Mouse (Mus musculus) gastrocnemius, postnatal 10 days (tissue): Measurements from ENCODE around the gene AI661453. TPM values are rescaled to one million over a fixed set of nuclear protein-coding genes. Genes with fewer than 3 reads are reported as not detected.
"Not testable (repeated sequence)": the region's sequence is repeated elsewhere in the genome, so short reads cannot be mapped to it uniquely, and the experiment has no call there.

Source experiments
- DNase-seq: peaks from one replicate; pipeline ENCODE4 v3.0.0; 2021; ENCODE audit warnings: mixed read lengths
- total RNA-seq, 2 experiments: library from RNA; stranded (reverse); gene quantifications; 2 replicates each; pipeline ENCODE4 v1.2.3; 2021

Gene AI661453
- total RNA-seq, 2 experiments from 2014 or later: 0.47 to 0.50 TPM

DNA sequence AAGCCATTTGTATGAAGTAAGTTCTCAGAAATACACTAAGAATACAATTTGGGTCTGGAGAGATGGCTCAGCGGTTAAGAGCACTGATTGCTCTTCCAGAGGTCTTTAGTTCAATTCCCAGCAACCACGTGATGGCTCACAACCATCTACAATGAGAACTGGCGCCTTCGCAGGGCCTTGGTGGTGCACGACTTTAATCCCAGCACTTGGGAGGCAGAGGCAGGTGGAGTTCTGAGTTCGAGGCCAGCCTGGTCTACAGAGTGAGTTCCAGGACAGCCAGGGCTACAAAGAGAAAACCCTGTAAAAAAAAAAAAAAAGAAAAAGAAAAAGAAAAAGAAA lies 66.3 kb downstream of the AI661453 start:
- DNase-seq: not testable (repeated sequence)

- DNase-seq: no peak
These were observed 67.3 kb downstream of the AI661453 start for GRCm38 (mm10) chr17:47503689-47504088.

DNA sequence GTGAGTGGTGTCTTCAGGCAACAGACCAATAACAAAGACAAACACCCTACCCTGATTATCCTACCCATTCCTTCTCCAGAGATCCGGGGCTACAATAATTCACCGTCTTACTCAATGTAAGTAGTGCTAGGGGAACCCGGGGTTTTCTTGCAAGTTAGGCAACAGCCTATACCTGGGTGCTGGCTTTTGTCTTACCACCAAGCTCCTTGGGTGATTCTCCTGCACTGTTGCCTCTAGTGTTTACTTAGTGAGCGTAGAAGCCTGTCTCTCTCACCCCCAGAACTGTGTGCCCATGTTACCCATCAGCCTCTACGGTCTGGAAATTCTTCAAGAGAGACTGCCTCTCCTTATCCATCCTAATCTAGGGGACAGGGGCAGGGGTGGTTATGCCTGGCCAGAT lies 67.8 kb downstream of the AI661453 start:
- no peak for DNase-seq

DNA sequence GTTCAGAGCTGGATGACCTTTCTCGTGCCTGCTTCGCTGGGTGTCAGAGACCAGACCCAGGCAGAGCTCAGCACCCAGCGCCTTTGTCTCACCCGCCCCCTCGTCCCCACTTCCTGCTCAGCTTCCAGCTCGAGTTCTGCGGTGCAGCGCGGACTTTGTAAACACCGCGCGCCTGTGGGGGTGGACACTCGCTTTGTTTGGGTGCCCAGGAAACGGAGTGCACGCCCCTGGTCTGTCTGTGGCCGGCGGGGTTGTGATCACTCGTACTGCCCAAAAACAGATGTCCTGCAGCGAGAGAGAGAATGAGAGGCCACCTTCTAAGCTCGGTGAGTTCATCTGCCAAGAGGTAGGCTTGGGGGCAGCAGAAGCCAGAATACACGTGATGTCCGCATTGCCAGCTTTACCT lies 68.5 kb downstream of the AI661453 start, which contains the start of gene Ccnd3:
Gene Ccnd3 (plus strand): TSS at position 111 of the 406 bp plus-strand sequence.
- peak; percentile 54 for DNase-seq

GRCm38 (mm10) chr17:47505566-47505965 lies 69.2 kb downstream of the AI661453 start:
- DNase-seq: no peak

GRCm38 (mm10) chr17:47506042-47506441 lies 69.6 kb downstream of the AI661453 start:
- no peak for DNase-seq

- DNase-seq: no peak
These were observed 70.3 kb downstream of the AI661453 start for GRCm38 (mm10) chr17:47506697-47507096.

- DNase-seq: no peak
These were observed 71.1 kb downstream of the AI661453 start for GRCm38 (mm10) chr17:47507523-47507922.

GRCm38 (mm10) chr17:47508012-47508608 lies 71.7 kb downstream of the AI661453 start:
- peak; percentile 67 for DNase-seq

DNA sequence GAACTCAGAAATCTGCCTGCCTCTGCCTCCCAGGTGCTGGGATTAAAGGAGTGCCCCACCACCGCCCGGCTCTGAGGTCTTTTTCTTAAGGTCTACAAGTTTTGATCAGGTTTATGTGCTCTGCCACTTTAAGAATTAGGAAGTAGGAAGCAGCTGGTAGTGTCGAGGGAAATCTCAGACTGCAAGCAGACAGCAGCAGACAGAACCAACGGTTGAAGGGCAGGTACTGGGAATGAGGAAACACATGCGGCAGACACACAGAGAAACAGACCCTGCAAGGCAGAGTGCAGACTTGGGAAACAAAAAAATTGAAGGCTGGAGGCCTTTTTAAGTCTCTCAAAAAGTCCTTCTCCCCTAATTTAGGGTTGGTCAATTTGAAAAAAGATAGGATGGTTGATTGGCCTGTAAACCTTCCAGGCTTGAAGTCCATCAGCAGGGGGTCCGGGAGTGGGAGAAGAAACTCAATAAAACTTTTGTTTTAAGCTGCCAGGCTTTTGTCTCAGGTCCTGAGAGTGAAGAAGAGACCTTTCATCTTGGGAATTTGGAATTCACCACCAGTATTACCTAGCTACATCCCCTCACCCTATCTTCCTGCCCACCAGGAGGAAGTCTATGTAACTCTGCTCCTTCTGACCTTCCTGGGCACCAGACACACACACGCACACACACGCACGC lies 72.8 kb downstream of the AI661453 start:
- DNase-seq: no peak

- peak; percentile 98 for DNase-seq
These were observed 75.0 kb downstream of the AI661453 start for GRCm38 (mm10) chr17:47511111-47512020.

- DNase-seq: peak; percentile 35
These were observed 76.8 kb downstream of the AI661453 start for GRCm38 (mm10) chr17:47512956-47513775.

- DNase-seq: no peak
These were observed 78.9 kb downstream of the AI661453 start for GRCm38 (mm10) chr17:47515180-47515844.

- no peak for DNase-seq
These were observed 79.8 kb downstream of the AI661453 start for GRCm38 (mm10) chr17:47516232-47516631.

DNA sequence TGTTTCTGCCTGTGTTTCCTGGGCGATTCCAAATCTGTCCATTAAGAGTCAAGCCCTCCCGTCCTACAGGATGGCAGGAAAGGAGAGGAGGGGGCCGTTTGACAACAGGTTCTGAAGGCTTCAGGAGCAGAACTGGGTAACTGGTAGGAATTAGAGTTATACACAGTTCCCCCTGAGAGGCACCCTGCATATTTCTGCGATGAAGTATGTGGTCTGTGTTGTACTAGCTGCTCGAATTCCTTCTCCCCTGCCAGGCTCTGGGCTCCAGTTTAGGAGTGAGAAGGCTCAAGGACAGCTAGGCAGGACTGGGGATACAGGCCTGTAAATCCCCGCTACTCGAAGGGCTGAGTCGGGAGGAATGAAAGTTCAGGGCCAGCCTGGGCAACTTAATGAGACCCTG lies 81.8 kb downstream of the AI661453 start:
- DNase-seq: peak; percentile 40

Other genes with a start within 250 kb of the AI661453 start
- gene Mrps10, start 67.7 kb upstream of the AI661453 start, total RNA-seq: 10 to 100 TPM; 41.3 to 45.0 TPM
- under 1 TPM; 0.47 TPM for gene Guca1b, start 51.2 kb upstream of the AI661453 start, total RNA-seq
- gene Guca1a, start 36.0 kb upstream of the AI661453 start, total RNA-seq: 1 to 10 TPM in 1 of 2 experiments, under 1 TPM in 1; 0.66 to 1.6 TPM
- not detected for gene 1700001C19Rik, start 761 bp downstream of the AI661453 start, total RNA-seq
- 10 to 100 TPM in 1 of 2 experiments, 1 to 10 TPM in 1; 9.8 to 10.2 TPM for gene Taf8, start 65.7 kb downstream of the AI661453 start, total RNA-seq
- gene Ccnd3, start 68.4 kb downstream of the AI661453 start, total RNA-seq: 100 to 1,000 TPM in 1 of 2 experiments, 10 to 100 TPM in 1; 95.5 to 120 TPM
- gene Bysl, start 174.9 kb downstream of the AI661453 start, total RNA-seq: 10 to 100 TPM; 13.0 TPM
- gene Med20, start 175.0 kb downstream of the AI661453 start, total RNA-seq: 10 to 100 TPM; 14.7 to 15.5 TPM
- gene Gm20517, start 175.0 kb downstream of the AI661453 start, total RNA-seq: 1 to 10 TPM; 1.8 to 2.1 TPM
- gene Usp49, start 194.1 kb downstream of the AI661453 start, total RNA-seq: 1 to 10 TPM; 4.6 to 4.9 TPM